Mouse (Mus musculus) liver, embryonic 14.5 days (tissue): ENCODE results near the gene Lyrm9.

ENCODE experiments used
- CTCF ChIP-seq: IDR thresholded peaks from 2 replicates; pipeline ENCODE4 v1.5.1; 2016; ENCODE audit warnings: antibody characterized with exemption, low read depth, control low read depth
- EP300 ChIP-seq: IDR thresholded peaks from 2 replicates; pipeline ENCODE4 v1.6.1; 2016; ENCODE audit warnings: antibody characterized with exemption, low read depth

DNA sequence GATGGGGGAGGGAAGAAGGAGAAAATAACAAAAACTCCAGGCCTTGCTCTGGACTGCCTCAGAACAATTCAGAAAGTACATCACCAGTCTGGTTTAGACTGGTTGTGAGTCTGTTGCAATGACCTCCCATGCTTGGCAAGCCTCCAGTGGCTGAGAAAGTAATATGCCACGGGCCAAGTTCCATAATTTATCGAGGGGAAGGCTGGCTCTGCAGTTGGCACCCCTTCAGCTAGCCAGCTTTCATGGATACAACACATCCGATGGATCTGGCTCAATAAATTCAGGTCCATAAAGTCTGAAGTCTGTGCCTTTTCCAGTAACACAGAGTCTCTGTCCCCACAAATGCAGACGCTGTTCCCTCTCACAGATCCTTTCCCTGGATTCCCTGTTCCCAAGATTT, 34.8 kb upstream of the Lyrm9 start:
- no peak for TF ChIP-seq EP300
- TF ChIP-seq CTCF: no peak
